Mouse (Mus musculus) midbrain, embryonic 11.5 days (tissue): ENCODE results near the gene Npl. TPM values are rescaled to one million over a fixed set of nuclear protein-coding genes. Genes with fewer than 3 reads are reported as not detected.

Experiments
- ATAC-seq: fragments of 200-750 bp; cut with Nextera tagmentation; 2 replicates; pipeline ENCODE4 v1.8.0; 2017; ENCODE audit warnings: moderate TSS enrichment, moderate library complexity; ENCODE audit not compliant: low FRiP score
- DNase-seq: peaks from one replicate; pipeline ENCODE4 v3.0.0; 2015; ENCODE audit warnings: low spot score; ENCODE audit errors: missing footprints
- H3K27ac ChIP-seq: fragments of 300-500 bp; sonication (generic); 2 replicates; pipeline ENCODE4 v1.5.1; 2014; ENCODE audit warnings: low read depth, low read length
- H3K27me3 ChIP-seq: fragments of 300-500 bp; sonication (generic); 2 replicates; pipeline ENCODE4 v1.6.1; 2014; ENCODE audit warnings: mild to moderate bottlenecking, low read length, moderate library complexity, mixed read lengths; ENCODE audit not compliant: control insufficient read depth, insufficient read depth
- H3K36me3 ChIP-seq: fragments of 300-500 bp; sonication (generic); 2 replicates; pipeline ENCODE4 v1.6.1; 2014; ENCODE audit warnings: mild to moderate bottlenecking, low read length, moderate library complexity, mixed read lengths; ENCODE audit not compliant: control insufficient read depth, insufficient read depth
- H3K4me1 ChIP-seq: fragments of 300-500 bp; sonication (generic); 2 replicates; pipeline ENCODE4 v1.6.1; 2014; ENCODE audit warnings: low read length; ENCODE audit not compliant: control insufficient read depth, insufficient read depth
- H3K4me2 ChIP-seq: fragments of 300-500 bp; sonication (generic); 2 replicates; pipeline ENCODE4 v1.6.1; 2014; ENCODE audit warnings: mild to moderate bottlenecking, moderate library complexity
- H3K4me3 ChIP-seq: fragments of 300-500 bp; sonication (generic); 2 replicates; pipeline ENCODE4 v1.5.1; 2014; ENCODE audit warnings: low read depth, low read length
- H3K9ac ChIP-seq: fragments of 300-500 bp; sonication (generic); 2 replicates; pipeline ENCODE4 v1.6.1; 2014; ENCODE audit warnings: low read length
- H3K9me3 ChIP-seq: fragments of 300-500 bp; sonication (generic); 2 replicates; pipeline ENCODE4 v1.6.1; 2016; ENCODE audit warnings: low read length; ENCODE audit not compliant: control insufficient read depth
- WGBS: fragments of 180-500 bp; shearing (Covaris S2); extraction: QIAGEN DNeasy Blood & Tissue Kit; methylation state at CpG from one replicate; pipeline ENCODE4 v1.1.7; 2014; 5-methylcytosine and 5-hydroxymethylcytosine counted together
- polyA plus RNA-seq: library from polyadenylated mRNA; unstranded; fragments of >200 nt; fragmentation: Nextera tagmentation; extraction: Ambion mirVana; gene quantifications from 2 replicates; pipeline ENCODE4 v1.2.1, GENCODE M21; 2014

Gene Npl
- polyA plus RNA-seq, 1 experiment from 2014 or later, result 20.5 TPM

GRCm38 (mm10) chr1:153574730-153575129 lies 24.9 kb upstream of the Npl start:
- H3K4me2 ChIP-seq, result no peak overlapping the region
- ATAC-seq, result no peak
- H3K27me3 ChIP-seq, result no peaks in the 10 kb centered on the region
- H3K9me3 ChIP-seq, result no peaks in the 10 kb centered on the region
- no peaks in the 10 kb centered on the region for H3K36me3 ChIP-seq
- H3K27ac ChIP-seq, result no peak overlapping the region
- H3K9ac ChIP-seq, result no peak overlapping the region
- no peak for DNase-seq
- WGBS, result 88% methylated on average over 3 of the region's 3 CpGs
- no peaks in the 10 kb centered on the region for H3K4me1 ChIP-seq
- no peak overlapping the region for H3K4me3 ChIP-seq

GRCm38 (mm10) chr1:153572271-153573043 lies 22.6 kb upstream of the Npl start:
- Histone ChIP-seq H3K4me3 (no peak overlapping the region), H3K27ac (no peak overlapping the region), H3K36me3 (no peaks in the 10 kb centered on the region), H3K27me3 (no peaks in the 10 kb centered on the region), H3K9ac (no peak overlapping the region), H3K4me1 (no peaks in the 10 kb centered on the region), H3K4me2 (no peak overlapping the region), H3K9me3 (no peaks in the 10 kb centered on the region)
- DNase-seq (peak; percentile 6), ATAC-seq (no peak)
- WGBS, result 72% methylated on average over 4 of the region's 4 CpGs

- Histone ChIP-seq H3K4me2 (no peak overlapping the region), H3K36me3 (no peaks in the 10 kb centered on the region), H3K4me3 (no peak overlapping the region), H3K4me1 (no peaks in the 10 kb centered on the region), H3K9me3 (no peaks in the 10 kb centered on the region), H3K9ac (no peak overlapping the region), H3K27me3 (no peaks in the 10 kb centered on the region), H3K27ac (no peak overlapping the region)
- 91% methylated on average over 8 of the region's 8 CpGs for WGBS
- no peak for ATAC-seq
- DNase-seq, result no peak
These were observed 15.9 kb upstream of the Npl start for GRCm38 (mm10) chr1:153565701-153566100.

GRCm38 (mm10) chr1:153564701-153565100 lies 14.9 kb upstream of the Npl start:
- no peak for ATAC-seq

GRCm38 (mm10) chr1:153563675-153564074 lies 13.8 kb upstream of the Npl start:
- Histone ChIP-seq H3K27ac (no peak overlapping the region), H3K9me3 (no peaks in the 10 kb centered on the region)
- WGBS, result 49% methylated on average over 2 of the region's 2 CpGs

More at GRCm38 (mm10) chr1:153564701-153565100, 14.9 kb upstream of the Npl start:
- Histone ChIP-seq H3K4me2 (no peak overlapping the region), H3K9ac (no peak overlapping the region), H3K4me3 (no peak overlapping the region), H3K4me1 (peaks cover 3% of the 10 kb centered on the region; the same call in 1 of the 2 replicates), H3K27me3 (no peaks in the 10 kb centered on the region), H3K36me3 (no peaks in the 10 kb centered on the region), H3K9me3 (no peaks in the 10 kb centered on the region), H3K27ac (no peak overlapping the region)
- DNase-seq, result no peak
- WGBS, result 87% methylated on average over 7 of the region's 7 CpGs

GRCm38 (mm10) chr1:153560805-153561204 lies 11.0 kb upstream of the Npl start:
- DNase-seq, result no peak
- 59% methylated on average over 6 of the region's 6 CpGs for WGBS
- no peak for ATAC-seq
- no peak overlapping the region for H3K4me3 ChIP-seq
- H3K4me2 ChIP-seq, result no peak overlapping the region
- no peaks in the 10 kb centered on the region for H3K9me3 ChIP-seq
- peaks cover 3% of the 10 kb centered on the region; the same call in 1 of the 2 replicates for H3K4me1 ChIP-seq
- no peak overlapping the region for H3K9ac ChIP-seq
- no peak overlapping the region for H3K27ac ChIP-seq
- no peaks in the 10 kb centered on the region for H3K36me3 ChIP-seq
- H3K27me3 ChIP-seq, result no peaks in the 10 kb centered on the region

More at GRCm38 (mm10) chr1:153563675-153564074, 13.8 kb upstream of the Npl start:
- no peak overlapping the region for H3K4me3 ChIP-seq
- H3K36me3 ChIP-seq, result no peaks in the 10 kb centered on the region
- peaks cover 3% of the 10 kb centered on the region; the same call in 1 of the 2 replicates for H3K4me1 ChIP-seq
- DNase-seq (no peak), ATAC-seq (no peak)
- no peak overlapping the region for H3K4me2 ChIP-seq
- H3K9ac ChIP-seq, result no peak overlapping the region
- H3K27me3 ChIP-seq, result no peaks in the 10 kb centered on the region

- H3K27ac ChIP-seq, result no peak overlapping the region
These were observed 9.9 kb upstream of the Npl start for GRCm38 (mm10) chr1:153559701-153560100.

GRCm38 (mm10) chr1:153559126-153559647 lies 9.3 kb upstream of the Npl start:
- ATAC-seq (peak; percentile 65; the same call in 1 of the 2 replicates), DNase-seq (peak; percentile 90)
- no peak overlapping the region for H3K27ac ChIP-seq
- H3K4me1 ChIP-seq, result peaks cover 3% of the 10 kb centered on the region; the same call in 1 of the 2 replicates
- no peak overlapping the region for H3K4me3 ChIP-seq
- H3K9ac ChIP-seq, result no peak overlapping the region
- no peaks in the 10 kb centered on the region for H3K9me3 ChIP-seq
- WGBS, result 17% methylated on average over 9 of the region's 9 CpGs
- H3K27me3 ChIP-seq, result no peaks in the 10 kb centered on the region
- H3K4me2 ChIP-seq, result no peak overlapping the region
- no peaks in the 10 kb centered on the region for H3K36me3 ChIP-seq

More at GRCm38 (mm10) chr1:153559701-153560100, 9.9 kb upstream of the Npl start:
- 61% methylated on average over 7 of the region's 7 CpGs for WGBS
- Histone ChIP-seq H3K4me1 (peaks cover 3% of the 10 kb centered on the region; the same call in 1 of the 2 replicates), H3K4me3 (no peak overlapping the region), H3K36me3 (no peaks in the 10 kb centered on the region), H3K27me3 (no peaks in the 10 kb centered on the region), H3K9ac (no peak overlapping the region), H3K9me3 (no peaks in the 10 kb centered on the region), H3K4me2 (no peak overlapping the region)
- ATAC-seq, result no peak
- no peak for DNase-seq

- Histone ChIP-seq H3K9ac (no peak overlapping the region), H3K9me3 (no peaks in the 10 kb centered on the region)
- ATAC-seq, result peak; percentile 64; the same call in 1 of the 2 replicates
These were observed 7.1 kb upstream of the Npl start for GRCm38 (mm10) chr1:153556896-153557295.

More at GRCm38 (mm10) chr1:153556896-153557295, 7.1 kb upstream of the Npl start:
- no peaks in the 10 kb centered on the region for H3K27me3 ChIP-seq
- no peak overlapping the region for H3K4me2 ChIP-seq
- WGBS, result 5% methylated on average over 2 of the region's 2 CpGs
- H3K4me1 ChIP-seq, result peaks cover 3% of the 10 kb centered on the region; the same call in 1 of the 2 replicates
- no peak overlapping the region for H3K4me3 ChIP-seq
- H3K36me3 ChIP-seq, result no peaks in the 10 kb centered on the region
- DNase-seq, result peak; percentile 94
- H3K27ac ChIP-seq, result no peak overlapping the region
